Mouse (Mus musculus): ENCODE data around the gene Fxyd7. TPM values are rescaled to one million over a fixed set of nuclear protein-coding genes. Genes with fewer than 3 reads are reported as not detected.

Gene Fxyd7
- not detected for total RNA-seq (2018; cell fraction: chromatin; rRNA removed)
- under 1 TPM in 2 of 26 experiments, not detected in 24; 0.18 to 0.35 TPM for total RNA-seq (2018; cell fraction: cytosol; rRNA removed)
- total RNA-seq (2018; cell fraction: nucleus; rRNA removed): not detected
- not detected in 3 replicates for polyA plus RNA-seq (2018)

- Histone ChIP-seq H3K36me3 (ENCODE audit: inconsistent target) (no peaks in the 10 kb centered on the region), H3K4me3 (ENCODE audit: inconsistent target) (no peak within 1 kb of the TSS), H3K79me2 (ENCODE audit: inconsistent target) (no peaks in the 10 kb centered on the region), H3K27ac (no peak within 1 kb of the TSS)
- WGBS (ENCODE audit: missing documents): 5% methylated on average over 26 of the region's 28 CpGs
Measured at GRCm38 (mm10) chr7:31051321-31052021, at the start of gene Fxyd7. TSS of gene Fxyd7 (minus strand) at chr7:31051467.

DNA sequence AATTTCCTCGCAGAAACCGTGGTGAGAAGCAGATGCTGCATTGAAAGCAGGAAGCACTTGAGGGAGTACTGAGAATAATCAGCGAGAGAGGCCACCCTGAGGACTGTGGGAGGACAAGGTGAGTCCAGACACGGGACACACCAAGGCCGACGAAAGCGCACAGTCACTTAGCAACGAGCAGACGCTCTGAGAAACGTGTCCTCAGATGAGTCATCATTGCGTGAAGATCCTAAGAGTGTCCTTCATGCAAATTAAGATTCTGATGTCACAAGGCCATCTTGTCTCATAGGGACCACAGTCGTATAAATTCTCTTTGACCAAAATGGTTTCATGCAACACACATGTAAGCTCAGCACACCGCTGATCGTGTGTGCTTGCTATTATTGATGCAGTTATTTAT, 49.5 kb upstream of the Fxyd7 start:
- H3K27ac ChIP-seq: no peak overlapping the region
- H3K4me3 ChIP-seq (ENCODE audit: inconsistent target): no peak overlapping the region
- 53% methylated on average over 14 of the region's 14 CpGs for WGBS (ENCODE audit: missing documents)
- no peaks in the 10 kb centered on the region for H3K79me2 ChIP-seq (ENCODE audit: inconsistent target)
- H3K36me3 ChIP-seq (ENCODE audit: inconsistent target): no peaks in the 10 kb centered on the region

DNA sequence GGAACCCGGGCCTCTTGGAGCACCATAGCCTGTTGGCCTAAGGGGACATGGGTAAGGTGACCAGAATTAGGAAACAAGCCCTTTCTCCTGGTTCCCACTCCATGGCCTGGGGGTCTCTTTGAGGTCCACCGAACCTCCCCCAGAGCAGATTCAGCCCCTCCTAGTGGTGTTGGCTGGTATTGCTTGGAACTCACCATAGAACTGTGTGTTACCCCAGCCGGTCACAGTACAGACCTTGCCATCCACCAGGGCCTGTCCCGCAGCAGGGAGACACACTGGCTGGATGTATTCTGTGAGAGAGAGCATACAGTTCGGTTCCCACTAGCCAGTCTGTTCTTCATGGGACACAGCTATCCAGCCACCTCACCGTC, 48.3 kb upstream of the Fxyd7 start:
- no peak overlapping the region for H3K4me3 ChIP-seq (ENCODE audit: inconsistent target)
- no peaks in the 10 kb centered on the region for H3K79me2 ChIP-seq (ENCODE audit: inconsistent target)
- H3K27ac ChIP-seq: no peak overlapping the region
- WGBS (ENCODE audit: missing documents): 91% methylated on average over 6 of the region's 6 CpGs
- no peaks in the 10 kb centered on the region for H3K36me3 ChIP-seq (ENCODE audit: inconsistent target)

DNA sequence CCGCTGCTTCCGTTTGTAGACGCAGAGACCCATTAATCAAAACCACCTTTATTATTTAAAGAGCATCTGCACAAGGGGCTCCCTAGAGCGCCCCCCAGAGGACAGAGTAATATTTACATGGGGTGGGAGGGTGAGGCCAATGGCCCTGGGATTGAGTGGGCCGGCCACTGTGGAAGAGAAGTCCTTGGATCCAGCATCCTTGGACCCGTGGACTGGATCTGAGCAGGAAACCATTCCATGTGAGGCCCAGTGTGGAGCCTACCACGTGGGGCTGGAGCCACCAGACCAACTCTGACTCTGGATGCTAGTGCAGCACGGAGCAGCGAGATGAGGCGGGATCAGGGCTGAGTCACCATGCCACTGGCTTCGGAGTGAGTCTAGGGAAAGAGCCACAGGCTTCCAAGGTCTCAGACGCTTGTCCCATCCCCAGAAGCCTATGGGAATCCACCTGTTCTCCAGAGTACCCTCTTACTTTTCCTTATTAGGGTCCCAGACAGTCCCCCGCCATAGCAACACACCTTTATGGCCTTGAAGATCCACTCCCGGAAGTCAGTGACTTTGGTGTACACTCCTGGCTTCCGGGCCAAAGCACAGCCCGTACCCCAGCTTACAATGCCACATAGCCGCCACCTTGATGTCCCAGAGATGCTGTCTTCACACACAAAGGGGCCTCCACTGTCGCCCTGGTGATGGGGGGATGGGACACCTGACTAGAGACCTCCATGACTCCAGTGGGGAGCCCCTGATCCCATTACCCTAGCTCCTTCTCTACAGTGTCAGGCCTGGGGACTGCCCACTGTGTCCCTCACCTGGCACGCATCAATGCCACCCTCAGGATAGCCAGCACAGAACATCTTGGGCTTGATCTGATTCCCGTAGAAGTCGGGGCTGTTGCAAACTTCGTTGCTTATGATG, 47.7 kb upstream of the Fxyd7 start:
- H3K36me3 ChIP-seq (ENCODE audit: inconsistent target): no peaks in the 10 kb centered on the region

DNA sequence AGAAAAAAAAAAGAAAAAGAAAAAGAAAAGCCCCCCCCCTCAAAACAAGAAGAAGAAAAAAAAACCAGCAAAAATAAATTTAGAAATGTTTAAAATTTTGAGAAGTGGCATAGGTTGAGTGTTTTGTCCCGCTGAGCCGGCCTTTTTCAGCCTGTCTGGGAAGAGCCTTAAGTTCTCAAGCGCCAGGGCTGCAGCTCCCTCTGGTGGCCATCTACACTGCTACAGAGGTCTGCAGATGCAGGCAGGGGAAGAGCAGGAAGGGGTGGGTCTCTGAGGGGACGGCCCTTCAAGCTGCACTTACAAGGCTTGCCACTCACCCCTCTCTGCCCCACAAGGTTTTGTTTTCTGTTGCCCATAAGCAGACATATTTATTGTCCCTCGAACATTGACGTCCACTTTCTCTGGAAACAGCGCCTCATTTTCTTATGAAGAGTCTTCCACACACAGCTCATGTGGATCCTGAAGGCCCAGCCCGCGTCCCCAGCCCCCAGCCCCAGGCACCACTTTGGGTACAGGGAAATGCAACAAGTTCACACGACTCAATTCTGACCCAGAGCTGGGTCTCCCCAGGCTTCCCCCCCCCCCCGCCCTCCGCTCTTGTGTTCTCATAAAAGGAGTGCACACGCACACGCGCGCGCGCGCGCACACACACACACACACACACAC, 46.4 kb upstream of the Fxyd7 start:
- WGBS (ENCODE audit: missing documents): 18% methylated on average over 10 of the region's 20 CpGs
- H3K36me3 ChIP-seq (ENCODE audit: inconsistent target): no peaks in the 10 kb centered on the region
- H3K79me2 ChIP-seq (ENCODE audit: inconsistent target): no peaks in the 10 kb centered on the region
- H3K27ac ChIP-seq: no peak overlapping the region
- no peak overlapping the region for H3K4me3 ChIP-seq (ENCODE audit: inconsistent target)

More for the DNA sequence above, 47.7 kb upstream of the Fxyd7 start:
- H3K79me2 ChIP-seq (ENCODE audit: inconsistent target): no peaks in the 10 kb centered on the region
- 89% methylated on average over 22 of the region's 22 CpGs for WGBS (ENCODE audit: missing documents)
- no peak overlapping the region for H3K27ac ChIP-seq
- no peak overlapping the region for H3K4me3 ChIP-seq (ENCODE audit: inconsistent target)

DNA sequence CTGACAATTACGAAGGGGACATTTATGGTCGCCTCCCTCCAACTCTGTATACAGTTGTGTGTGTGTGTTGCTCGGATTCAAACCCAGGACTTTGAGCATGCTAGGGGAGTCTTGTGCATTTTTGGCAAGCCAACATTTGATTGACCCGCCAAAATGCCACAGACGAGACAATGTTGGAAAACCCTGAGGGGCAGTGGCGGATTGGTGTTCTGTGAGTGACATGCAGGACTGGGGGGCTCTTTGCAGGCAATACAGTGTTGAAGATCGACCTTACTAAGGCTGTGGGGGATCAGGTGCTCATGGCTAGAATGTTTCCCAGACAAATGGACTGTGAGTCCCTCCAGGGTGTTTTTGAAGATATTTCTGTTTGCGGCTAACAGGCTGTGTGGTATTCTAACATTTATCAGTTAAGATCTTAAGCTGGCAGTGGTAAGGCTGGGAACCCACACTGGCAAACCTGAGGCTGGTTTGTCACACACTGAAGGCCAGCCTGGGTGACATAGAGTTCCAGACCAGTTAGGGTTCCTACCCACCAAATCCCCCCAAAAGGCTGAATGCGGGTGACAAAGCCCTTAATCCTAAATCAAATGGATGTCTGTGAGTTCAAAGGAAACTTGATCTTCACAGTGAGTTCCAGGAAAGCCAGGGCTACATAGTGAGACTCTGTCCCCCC, 45.8 kb upstream of the Fxyd7 start:
- no peak overlapping the region for H3K4me3 ChIP-seq (ENCODE audit: inconsistent target)
- 90% methylated on average over 7 of the region's 9 CpGs for WGBS (ENCODE audit: missing documents)
- H3K79me2 ChIP-seq (ENCODE audit: inconsistent target): no peaks in the 10 kb centered on the region
- H3K36me3 ChIP-seq (ENCODE audit: inconsistent target): no peaks in the 10 kb centered on the region
- H3K27ac ChIP-seq: no peak overlapping the region

DNA sequence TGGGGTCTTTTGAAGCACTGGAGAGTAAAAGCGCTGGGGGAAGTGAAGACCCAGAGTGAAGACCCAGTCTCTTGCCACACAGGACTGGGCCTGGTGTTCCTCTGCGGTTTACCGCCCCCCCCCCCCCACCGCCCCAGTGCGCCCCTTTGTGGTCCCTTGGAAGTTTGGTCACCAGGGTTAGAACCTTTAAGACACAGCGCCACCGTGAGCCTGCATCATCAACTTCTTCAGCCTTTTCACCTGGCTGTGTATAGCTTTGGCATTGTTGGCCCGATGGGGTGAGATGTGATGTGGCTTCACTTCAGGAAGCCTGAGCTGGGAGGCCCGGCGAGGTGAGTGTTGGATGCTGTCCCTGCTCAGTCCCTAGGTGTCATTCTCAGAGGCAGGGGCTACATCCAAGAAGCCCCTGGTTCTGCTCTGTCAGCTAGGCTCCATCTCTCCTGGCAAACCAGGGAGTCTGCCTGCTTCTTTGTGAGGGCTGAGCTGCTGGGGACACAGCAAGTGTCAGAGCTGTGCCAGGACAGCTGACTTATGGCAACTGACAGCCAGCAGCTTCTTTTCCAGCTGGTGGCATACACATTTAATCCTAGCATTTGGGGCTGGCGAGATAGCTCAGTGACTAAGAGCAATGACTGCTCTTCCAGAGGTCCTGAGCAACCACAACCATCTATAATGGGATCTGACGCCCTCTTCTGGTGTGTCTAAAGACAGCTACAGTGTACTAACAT, 43.7 kb upstream of the Fxyd7 start:
- no peaks in the 10 kb centered on the region for H3K79me2 ChIP-seq (ENCODE audit: inconsistent target)
- H3K27ac ChIP-seq: no peak overlapping the region
- no peak overlapping the region for H3K4me3 ChIP-seq (ENCODE audit: inconsistent target)
- H3K36me3 ChIP-seq (ENCODE audit: inconsistent target): no peaks in the 10 kb centered on the region
- 28% methylated on average over 7 of the region's 12 CpGs for WGBS (ENCODE audit: missing documents)

GRCm38 (mm10) chr7:31089721-31090120, 38.5 kb upstream of the Fxyd7 start:
- 10% methylated on average over 2 of the region's 2 CpGs for WGBS (ENCODE audit: missing documents)
- Histone ChIP-seq H3K79me2 (ENCODE audit: inconsistent target) (no peaks in the 10 kb centered on the region), H3K36me3 (ENCODE audit: inconsistent target) (no peaks in the 10 kb centered on the region), H3K4me3 (ENCODE audit: inconsistent target) (no peak overlapping the region), H3K27ac (peak overlapping the region; percentile 18)

GRCm38 (mm10) chr7:31088206-31088605, 36.9 kb upstream of the Fxyd7 start:
- H3K36me3 ChIP-seq (ENCODE audit: inconsistent target): no peaks in the 10 kb centered on the region
- no peaks in the 10 kb centered on the region for H3K79me2 ChIP-seq (ENCODE audit: inconsistent target)
- H3K4me3 ChIP-seq (ENCODE audit: inconsistent target): no peak overlapping the region
- H3K27ac ChIP-seq: no peak overlapping the region
- 84% methylated on average over 3 of the region's 3 CpGs for WGBS (ENCODE audit: missing documents)

DNA sequence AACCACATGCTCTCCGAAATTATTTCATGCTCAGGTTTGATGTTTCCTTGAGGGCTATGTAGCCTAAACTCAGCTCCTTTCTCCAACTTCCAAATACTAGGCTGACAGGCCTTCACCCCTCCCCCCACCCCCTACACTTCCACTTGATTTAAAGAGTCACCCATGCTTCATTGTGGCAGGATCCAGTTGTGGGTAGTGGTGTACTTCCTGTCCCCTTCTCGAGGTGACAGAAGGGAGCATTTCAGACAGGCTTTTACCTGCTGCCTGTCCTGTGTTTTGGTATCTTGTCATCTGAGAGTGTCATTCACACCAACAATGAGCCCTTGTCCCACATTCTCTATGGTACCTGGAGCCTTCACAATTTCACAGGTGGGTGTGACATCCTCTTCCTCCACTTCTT, 36.0 kb upstream of the Fxyd7 start:
- Histone ChIP-seq H3K27ac (no peak overlapping the region), H3K36me3 (ENCODE audit: inconsistent target) (no peaks in the 10 kb centered on the region), H3K79me2 (ENCODE audit: inconsistent target) (no peaks in the 10 kb centered on the region), H3K4me3 (ENCODE audit: inconsistent target) (no peak overlapping the region)
- 4% methylated on average over 2 of the region's 2 CpGs for WGBS (ENCODE audit: missing documents)

- Histone ChIP-seq H3K4me3 (ENCODE audit: inconsistent target) (no peak overlapping the region), H3K79me2 (ENCODE audit: inconsistent target) (no peaks in the 10 kb centered on the region), H3K27ac (no peak overlapping the region), H3K36me3 (ENCODE audit: inconsistent target) (no peaks in the 10 kb centered on the region)
- WGBS (ENCODE audit: missing documents): 95% methylated on average over 9 of the region's 9 CpGs
Measured at GRCm38 (mm10) chr7:31086175-31086755, 35.0 kb upstream of the Fxyd7 start.

DNA sequence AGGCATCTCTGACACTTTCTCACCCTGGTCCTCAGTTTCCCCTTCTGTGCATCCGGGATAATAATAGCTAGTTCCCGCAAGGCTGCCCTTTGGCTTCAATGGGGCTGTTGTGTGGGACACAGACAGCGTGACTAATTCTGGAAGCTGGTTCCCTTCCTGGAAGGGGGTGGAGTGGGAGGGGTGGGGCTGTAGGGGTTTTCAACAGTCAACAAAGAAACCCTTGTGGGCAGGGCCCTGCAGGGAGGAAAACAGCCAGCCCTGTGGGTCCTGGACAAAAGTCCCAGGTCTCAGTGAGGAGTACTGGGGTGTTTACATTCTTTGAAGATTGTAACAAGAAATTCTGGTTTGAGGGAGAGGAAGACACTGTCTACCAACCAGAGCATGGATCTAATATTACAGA, 33.9 kb upstream of the Fxyd7 start:
- no peak overlapping the region for H3K4me3 ChIP-seq (ENCODE audit: inconsistent target)
- 66% methylated on average over 3 of the region's 3 CpGs for WGBS (ENCODE audit: missing documents)
- H3K27ac ChIP-seq: no peak overlapping the region
- H3K36me3 ChIP-seq (ENCODE audit: inconsistent target): no peaks in the 10 kb centered on the region
- no peaks in the 10 kb centered on the region for H3K79me2 ChIP-seq (ENCODE audit: inconsistent target)

- Histone ChIP-seq H3K4me3 (ENCODE audit: inconsistent target) (no peak overlapping the region), H3K36me3 (ENCODE audit: inconsistent target) (no peaks in the 10 kb centered on the region), H3K27ac (no peak overlapping the region), H3K79me2 (ENCODE audit: inconsistent target) (no peaks in the 10 kb centered on the region)
- 83% methylated on average over 9 of the region's 9 CpGs for WGBS (ENCODE audit: missing documents)
Measured at GRCm38 (mm10) chr7:31084140-31084539, 32.9 kb upstream of the Fxyd7 start.

Data from macrophage (primary cell).